Mouse (Mus musculus) mouse embryonic stem cell (cell line): ENCODE data around the gene Ect2.

Source experiments
- in situ Hi-C, 2 experiments: fragments of 300-500 bp; cut with MboI; formaldehyde crosslinking; loops; 1 replicate in 1 of 2; 3 replicates in 1 of 2; pipeline ENCODE4 v1.14.3; 2019 to 2020; ENCODE audit warnings: low sequenced_read_pairs in 2 of 2, low pct_unique_long_range_greater_than_20kb in 1 of 2, mixed read lengths in 1 of 2; ENCODE audit not compliant: unreplicated experiment in 1 of 2

Ect2 gene

GRCm38 (mm10) chr3:27162410-27162804, 8.7 kb upstream of the Ect2 start:
- in situ Hi-C loops = no loop called here

DNA sequence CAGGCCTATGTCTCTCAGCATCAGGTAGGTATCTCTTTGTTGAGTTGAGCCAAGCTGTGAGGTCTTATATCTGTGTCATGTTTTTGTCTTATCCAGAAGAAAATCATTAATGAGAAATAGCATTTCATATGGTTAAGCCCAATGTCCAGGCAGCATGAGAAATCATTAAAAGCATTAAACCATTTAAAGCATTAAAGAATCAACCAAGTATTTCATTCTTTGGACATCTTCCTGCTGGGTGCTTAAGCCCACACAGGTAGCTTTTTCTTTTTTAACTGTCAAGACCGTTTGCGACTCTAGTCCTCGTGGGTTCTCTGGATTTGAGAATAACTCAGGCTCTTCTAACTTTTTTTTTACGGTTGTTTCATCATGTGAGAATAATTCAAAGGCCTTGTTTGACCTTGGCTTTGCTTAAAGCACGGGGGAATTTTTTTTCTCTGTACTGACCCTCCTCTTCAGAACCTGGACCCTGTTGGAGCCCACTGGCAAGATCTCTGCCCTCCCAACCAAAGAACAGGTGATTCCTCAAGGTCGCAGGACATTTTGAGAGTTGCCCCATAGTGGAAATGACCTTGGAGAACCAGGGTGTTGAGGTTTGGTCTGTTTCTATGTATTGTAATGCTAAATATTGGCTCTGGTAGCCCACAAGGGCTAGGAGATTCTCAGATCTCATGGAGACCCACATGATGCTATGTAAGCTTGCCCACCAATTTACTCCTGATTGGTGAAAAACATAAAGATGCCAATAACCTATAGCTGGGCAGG, 8.1 kb upstream of the Ect2 start:
- in situ Hi-C loops = no loop called here

DNA sequence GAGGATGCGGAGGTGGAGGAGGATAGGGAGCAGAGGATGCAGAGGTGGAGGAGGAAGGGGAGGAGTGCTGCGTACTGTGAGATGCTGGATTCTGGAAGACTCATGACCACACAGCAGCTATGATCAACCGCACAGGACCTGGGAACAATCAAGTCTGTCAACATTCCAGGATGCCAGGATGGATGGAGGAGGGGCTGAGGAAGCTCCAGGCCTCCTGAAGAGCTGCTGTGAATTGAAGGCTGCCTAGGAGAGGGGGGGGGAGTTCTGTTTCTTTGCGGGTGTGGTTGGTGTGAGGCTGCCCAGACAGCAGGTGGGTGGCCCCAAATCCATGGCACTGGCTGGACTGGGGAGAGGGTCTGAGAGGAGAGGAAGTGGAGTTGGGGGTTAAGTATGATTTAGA, 5.2 kb upstream of the Ect2 start:
- in situ Hi-C loops = no loop called here

DNA sequence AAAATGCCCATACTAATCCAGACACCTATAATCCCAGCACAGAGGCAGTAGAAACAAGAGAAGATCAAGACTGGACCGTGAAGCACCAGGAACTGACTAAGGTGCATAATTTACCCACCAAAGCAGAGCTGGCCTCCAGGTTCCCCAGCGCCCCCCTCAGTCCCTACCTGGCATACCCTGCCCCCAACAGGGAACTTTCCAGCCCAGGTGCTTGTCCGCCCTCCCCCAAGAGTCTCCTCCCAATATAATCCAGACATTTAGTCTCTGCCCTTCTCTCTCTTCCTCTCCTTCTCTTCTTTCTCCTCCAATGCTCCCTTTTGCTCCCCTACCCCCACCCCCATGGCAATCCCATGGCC, 2.9 kb upstream of the Ect2 start:
- in situ Hi-C loops = no loop called here

DNA sequence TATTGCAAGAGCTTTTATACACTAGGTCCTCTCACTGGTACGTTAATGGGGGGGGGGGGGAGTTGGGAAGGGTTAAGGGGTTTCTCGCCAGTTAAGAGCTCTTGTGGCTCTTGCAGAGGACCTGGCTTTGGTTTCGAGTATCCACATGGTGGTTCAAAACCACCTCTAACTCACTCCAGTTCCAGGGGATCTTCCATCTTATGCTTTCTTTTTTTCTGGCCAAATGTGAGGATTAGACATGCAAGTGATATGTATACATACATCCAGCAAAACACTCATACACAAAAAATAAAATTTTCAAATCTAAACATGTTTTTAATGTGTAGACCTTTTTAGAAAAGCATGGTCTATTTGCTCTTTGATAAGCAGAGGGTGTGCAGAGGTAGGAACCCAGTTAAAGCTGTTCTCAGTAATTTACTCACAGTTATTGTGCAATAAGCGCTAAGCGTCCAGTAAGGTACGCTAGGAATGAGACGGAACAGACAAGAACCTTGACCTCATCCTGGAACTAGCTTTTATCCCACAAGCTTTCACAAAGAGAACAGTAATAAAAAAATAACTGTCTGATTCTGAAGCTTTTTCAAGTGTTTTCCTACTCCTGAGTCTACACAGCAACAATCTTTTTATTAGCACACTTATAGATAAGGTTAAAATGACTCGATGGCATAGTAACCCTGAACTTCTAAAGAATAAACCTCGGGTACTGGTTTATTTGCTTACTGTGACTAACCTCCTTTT, 2.3 kb upstream of the Ect2 start:
- in situ Hi-C loops = no loop called here

- in situ Hi-C loops = no loop called here
Measured at GRCm38 (mm10) chr3:27155051-27155855, 1.6 kb upstream of the Ect2 start.

DNA sequence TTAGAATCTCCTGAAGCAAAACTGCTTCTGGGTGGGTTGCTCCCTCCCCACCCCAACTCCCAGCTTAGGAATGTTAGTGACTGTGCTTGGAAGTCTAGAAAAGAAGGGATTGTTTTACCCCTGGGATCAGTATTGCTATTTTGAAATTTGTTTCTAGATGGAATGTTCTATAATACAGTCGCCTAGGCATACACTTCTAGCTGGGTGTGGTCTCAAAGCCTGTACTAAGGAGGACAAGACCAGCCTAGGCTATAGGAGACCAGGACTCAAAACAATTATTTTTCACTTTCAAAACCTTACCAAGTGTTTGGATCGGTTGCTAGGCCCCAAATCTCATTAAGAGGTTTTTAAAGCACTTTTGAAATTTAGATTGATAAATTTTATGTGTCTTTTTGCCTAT, 602 bp upstream of the Ect2 start:
- in situ Hi-C loops = no loop called here

DNA sequence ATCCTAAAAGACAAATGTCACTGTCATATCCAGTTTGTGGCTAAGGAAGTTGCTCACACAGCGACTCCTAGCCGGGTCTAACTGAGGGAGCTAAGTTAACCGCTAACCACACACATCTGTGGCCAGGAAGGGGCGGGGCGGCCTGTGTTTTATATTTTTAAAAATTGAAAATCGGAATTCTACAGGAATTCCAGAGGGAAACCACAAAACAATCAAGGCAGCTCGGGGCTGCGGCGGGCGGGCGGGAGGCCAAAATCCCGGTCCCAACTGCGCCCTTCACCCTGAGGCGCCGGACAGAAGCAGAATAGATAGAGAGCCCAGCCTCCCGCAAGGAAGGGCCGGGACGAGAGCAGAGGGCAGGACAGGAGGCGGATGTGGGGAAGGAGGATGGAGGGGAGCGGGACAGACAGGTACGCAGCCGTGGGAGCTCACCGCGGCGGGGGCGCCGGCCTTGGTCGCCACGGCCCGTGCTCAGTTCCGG, 447 bp downstream of the Ect2 start:
- in situ Hi-C loops = no loop called here

DNA sequence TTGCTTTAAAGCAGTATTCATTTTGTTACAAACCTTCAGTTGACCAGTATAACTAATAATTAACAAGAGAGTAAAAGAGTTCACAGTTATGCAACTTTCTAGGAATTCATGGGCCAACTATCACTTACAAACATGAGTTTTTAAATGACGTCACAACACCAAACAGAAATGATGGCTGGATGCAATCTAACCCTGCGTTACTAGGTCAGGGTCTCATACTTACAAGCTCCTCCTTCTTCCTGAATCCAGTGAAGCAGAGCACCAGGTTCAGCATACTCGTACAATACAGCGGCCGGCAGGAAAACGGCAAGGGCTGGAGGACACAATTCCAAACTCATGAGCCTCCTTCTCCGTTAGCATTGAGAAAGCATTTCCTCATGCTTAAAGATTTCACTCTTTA, 7.9 kb downstream of the Ect2 start:
- in situ Hi-C loops = no loop called here

DNA sequence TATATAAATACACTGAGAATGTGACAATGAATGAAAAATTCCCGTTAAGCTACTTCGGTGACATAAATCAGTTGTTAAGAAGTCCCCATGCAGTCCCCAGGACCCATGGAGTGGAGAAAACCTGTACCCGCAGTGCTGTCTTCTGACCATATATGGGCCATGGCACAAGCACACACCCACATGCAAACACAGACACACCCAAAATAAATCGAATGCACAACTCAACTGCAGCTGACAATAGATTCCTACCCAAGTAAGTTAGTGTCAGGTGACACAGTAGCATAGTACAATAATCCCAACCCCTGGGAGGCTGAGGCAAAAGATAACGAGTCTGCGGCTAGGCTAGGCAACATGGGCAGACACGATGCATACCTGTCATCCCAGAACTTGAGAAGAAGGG, 10.1 kb downstream of the Ect2 start:
- in situ Hi-C loops = no loop called here

GRCm38 (mm10) chr3:27140101-27140500, 13.6 kb downstream of the Ect2 start:
- in situ Hi-C loops = no loop called here

- in situ Hi-C loops = no loop called here
Measured at GRCm38 (mm10) chr3:27121864-27122450, 31.7 kb downstream of the Ect2 start.

DNA sequence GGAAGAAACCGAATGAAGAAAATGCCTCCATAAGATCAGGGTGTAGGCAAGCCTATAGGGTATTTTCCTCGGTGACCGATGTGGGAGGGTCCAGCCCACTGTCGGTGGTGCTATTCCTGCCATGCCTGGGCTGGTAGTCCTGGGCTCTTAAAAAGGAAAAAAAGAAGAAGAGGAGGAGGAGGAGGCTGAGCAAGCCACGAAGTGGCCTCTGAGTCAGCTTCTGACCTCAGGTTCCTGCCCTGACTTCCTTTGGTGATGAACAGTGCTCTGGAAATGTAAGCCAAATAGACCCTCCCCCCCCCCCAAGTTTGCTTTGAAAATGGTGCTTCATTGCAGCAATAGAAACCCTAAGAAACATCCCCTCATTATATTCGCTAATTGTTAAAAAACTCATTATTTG, 32.7 kb downstream of the Ect2 start:
- in situ Hi-C loops = no loop called here

DNA sequence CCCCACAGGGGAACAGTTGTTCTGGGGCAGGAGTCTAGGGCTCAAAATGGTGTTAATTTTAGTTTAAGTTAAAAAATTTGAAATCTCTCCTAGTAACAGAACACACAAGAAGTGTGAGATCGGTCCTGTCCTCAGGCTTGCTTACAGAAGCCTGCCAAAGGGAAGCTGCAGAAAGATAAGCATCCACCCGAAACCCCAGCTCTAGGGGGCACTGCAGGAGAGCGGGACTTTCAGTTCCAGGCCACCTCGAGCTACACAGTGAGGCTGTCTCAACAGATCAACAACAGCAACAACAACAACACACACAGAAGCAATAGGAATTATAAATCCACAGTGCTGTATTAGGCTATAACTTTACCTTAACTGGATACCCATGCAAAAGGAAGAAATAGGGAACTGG, 35.5 kb downstream of the Ect2 start:
- in situ Hi-C loops = no loop called here

DNA sequence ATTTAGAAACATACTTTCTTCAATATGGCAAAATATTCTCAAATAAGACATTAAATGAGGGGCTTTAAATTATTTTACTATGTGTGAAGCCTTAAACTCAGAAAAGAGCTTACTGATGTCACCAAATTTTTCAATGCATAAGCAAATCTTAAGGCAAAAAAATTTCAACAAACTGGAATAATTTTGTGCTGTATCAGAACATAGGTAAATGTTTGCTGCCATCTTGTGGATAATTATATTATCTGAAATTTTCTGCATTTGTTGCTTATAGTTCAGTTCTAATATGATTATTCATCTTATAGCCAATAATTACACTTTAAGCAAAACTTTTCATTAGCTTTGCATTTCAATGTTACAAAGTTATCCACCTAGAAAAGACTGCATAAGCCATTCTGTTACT, 42.8 kb downstream of the Ect2 start:
- in situ Hi-C loops = no loop called here

- in situ Hi-C loops = no loop called here
Measured at GRCm38 (mm10) chr3:27109109-27109508, 44.6 kb downstream of the Ect2 start.

DNA sequence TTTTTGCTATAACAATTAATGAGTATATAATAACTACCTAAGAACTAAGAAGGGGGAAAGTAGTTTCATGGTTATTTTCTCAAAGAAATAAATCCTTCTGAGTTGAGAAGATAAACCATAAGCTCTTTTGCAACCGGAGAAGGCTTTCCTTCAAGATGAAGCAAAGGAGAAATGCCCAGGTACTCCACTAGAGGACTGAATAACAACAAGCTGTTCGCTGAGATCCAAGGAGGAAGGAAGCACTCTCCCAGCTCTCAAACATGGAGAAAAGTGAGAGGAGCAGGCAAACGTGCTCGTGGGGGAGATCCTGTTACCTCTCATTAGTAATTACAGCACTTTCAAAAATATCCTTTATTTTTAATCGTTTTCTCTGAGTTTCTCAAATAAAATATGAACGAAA, 46.5 kb downstream of the Ect2 start:
- in situ Hi-C loops = no loop called here

DNA sequence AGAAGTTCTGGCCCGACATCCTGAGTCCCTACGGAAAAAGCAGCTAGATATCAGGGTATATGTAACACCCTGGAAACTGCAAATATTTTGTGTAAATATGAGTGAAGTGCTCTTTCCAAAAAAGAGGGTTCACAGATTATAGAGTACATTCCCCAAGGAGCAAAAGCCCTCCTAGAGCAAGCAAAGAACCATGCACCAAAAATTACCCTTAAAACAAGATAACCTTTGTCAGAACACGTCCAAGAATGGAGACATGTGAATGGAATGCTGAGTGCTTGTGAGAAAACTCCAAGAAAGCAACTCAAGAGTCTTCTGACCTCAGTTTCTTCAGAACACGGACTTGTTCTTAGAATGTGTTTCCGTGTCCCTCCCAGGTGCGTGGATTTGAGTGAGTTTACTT, 50.7 kb downstream of the Ect2 start:
- in situ Hi-C loops = no loop called here

DNA sequence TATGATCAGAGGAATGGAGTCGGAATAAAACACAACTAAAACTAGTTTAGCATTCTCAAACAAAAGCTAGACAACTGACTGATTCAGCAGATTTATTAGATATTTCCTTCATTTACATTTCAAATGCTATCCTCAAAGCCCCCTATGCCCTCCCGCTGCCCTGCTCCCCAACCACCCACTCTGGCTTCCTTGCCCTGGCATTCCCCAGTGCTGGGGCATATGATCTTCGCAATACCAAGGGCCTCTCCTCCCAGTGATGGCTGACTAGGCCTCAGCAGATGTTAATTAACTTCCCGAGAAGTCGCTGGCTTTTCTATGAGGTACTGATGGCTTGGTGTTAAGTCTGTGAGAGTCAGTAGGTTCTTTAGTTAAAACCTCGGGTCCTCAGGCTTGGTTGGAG, 55.0 kb downstream of the Ect2 start:
- in situ Hi-C loops = no loop called here
